Mouse (Mus musculus): ENCODE results near the gene 4932438H23Rik. TPM values are rescaled to one million over a fixed set of nuclear protein-coding genes. Genes with fewer than 3 reads are reported as not detected.

4932438H23Rik gene
- total RNA-seq (2021): 1 to 10 TPM in 1 of 2 experiments, under 1 TPM in 1; 0.89 to 1.1 TPM

DNA sequence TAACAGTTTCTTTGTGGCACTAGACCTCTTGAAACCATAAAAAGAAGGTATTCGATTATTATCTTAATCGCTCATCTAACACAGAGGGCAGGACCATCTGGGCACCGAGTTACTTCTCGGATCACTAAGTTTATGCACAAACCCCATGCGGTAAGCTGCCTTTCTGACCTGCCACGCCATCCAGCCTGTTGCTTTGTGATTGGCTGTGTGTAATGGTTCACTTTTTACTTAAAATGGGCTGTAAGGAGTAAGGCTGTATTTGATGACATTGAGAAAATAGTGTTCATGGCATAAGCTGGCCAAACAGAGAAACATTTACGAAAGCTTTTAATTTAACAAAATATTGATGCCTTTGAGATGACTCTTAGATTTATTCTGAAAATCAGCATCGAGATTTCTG, at the start of gene 4932438H23Rik:
Gene 4932438H23Rik, minus strand, starts transcription at position 101 of the 400 bp plus-strand sequence.
- no peak for DNase-seq (ENCODE audit: extremely low spot score in 1 of 2, low spot score in 1 of 2)

DNA sequence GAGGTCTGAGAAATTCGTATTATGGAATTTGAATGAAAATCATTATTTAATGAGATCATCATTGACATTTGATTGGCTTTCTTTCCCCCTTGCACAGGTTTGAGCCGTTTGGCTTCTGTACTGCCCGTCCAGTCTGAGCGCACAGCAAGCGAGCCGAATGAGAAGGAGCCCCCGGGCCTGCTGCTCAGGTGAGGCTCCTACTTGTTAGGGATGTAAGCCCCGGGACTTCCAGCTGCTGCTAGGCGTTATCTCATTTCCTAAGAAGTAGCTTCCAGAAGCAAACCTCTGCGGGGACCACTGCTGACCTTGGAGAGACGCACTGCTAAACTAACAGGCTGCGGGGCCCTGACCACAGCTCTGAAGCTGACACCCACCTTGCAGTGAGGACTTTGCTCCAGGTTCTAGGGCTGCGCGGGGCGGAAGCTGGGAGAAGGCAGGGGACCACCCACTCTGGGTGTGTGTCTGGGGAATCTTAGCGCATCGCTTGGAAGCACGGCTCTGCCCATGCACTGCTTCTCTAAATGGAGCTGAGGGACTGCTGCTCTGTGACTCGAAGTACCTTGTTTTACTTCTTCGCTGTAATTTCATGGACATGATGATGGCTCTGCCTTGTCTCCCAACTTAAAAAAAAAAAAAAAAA, 46.2 kb upstream of the 4932438H23Rik start:
- DNase-seq (ENCODE audit: extremely low spot score in 1 of 2, low spot score in 1 of 2): no peak

DNA sequence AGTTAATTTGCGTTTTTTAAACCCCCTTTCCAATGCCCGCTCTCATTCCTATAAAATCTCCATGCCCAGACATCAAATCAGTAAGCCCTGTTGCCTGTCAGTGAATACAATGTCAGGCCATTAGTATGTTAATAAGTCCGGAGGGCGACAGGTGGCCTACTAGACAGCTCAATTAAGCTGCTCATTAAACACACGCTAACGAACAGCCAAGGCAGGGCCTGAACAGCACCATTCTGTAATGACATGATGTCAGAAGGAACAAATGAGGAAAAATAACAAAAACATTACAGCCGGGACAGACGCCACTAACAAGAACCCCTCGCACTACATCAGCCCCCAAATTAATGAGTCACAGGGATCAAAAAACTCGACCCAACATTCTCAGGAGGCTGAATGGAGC, 45.5 kb upstream of the 4932438H23Rik start:
- no peak for DNase-seq (ENCODE audit: extremely low spot score in 1 of 2, low spot score in 1 of 2)

DNA sequence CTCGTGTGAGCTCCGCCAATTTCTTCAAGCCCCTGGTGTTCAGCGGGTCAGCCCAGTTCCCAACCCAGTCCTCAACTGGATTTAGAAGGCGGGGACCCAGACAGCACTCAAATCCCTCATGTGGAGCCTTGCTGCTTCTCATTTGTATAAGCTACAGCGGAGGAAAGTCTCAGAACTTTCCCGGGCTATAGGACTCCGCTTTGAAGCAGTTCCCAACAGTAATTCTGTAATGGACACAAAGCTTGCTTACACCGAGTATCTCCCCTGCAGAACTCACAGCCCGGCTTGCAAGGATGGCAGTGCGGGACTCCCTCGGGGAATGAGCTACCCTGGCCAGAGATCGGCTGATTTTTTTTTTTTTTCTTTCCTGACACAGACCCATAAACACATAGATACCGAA, 45.1 kb upstream of the 4932438H23Rik start:
- no peak for DNase-seq (ENCODE audit: extremely low spot score in 1 of 2, low spot score in 1 of 2)

DNA sequence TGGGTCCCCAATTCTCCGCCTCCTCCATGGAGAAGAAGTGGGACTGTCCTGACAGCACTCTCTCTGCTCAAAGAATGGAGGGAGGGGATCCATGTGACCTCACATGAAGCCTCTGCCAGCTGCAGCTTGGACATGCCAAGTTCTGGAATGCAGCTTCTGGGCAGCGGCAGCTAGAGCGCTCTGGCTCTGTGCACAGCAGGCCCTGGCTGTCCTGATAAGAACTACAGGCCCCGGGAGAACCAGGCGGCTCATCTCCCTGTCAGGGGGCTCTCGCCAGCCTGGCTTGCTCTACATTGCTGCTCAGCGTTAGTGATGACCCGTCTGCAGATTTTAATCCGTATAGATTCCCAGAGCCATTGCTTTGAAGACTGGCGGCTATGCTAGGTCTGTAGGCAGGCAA, 44.6 kb upstream of the 4932438H23Rik start:
- DNase-seq (ENCODE audit: extremely low spot score in 1 of 2, low spot score in 1 of 2): no peak

DNA sequence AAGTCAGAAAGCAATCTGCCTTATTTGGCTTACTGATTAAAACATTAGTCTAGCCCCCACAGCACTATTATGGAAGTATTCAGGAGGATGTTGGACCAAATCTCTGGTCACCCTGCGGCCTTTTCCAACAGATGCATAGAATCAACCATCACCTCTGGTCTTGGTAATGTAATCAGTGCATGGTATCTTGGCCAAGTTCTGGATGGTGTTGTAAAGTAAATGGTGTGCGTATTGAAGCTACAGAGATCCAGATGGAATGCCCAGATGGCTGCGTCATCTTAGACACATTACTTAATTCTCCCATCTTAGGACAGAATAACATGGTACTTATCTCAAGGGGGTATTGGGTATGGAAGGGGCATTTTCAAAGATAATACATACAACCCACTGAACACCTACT, 43.8 kb upstream of the 4932438H23Rik start:
- no peak for DNase-seq (ENCODE audit: extremely low spot score in 1 of 2, low spot score in 1 of 2)

DNA sequence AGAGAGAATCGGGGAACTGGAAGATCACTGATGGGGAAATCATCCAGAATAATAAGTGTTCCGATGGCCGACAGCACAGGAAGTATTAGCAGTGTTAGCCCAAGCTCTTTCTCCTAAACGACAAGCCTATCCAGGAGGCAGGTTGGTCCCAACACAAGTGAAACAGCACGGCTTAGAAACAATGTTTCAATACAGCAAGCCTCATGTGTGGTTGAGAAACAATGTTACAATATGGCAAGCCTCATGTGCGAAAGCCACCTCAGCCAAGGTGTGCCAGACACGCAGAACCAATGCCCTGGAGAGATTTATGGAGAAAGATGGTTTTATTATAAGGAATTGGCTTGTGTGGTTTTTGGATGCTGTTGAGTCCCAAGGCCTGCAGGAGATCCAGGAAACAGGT, 43.2 kb upstream of the 4932438H23Rik start:
- DNase-seq (ENCODE audit: extremely low spot score in 1 of 2, low spot score in 1 of 2): no peak

DNA sequence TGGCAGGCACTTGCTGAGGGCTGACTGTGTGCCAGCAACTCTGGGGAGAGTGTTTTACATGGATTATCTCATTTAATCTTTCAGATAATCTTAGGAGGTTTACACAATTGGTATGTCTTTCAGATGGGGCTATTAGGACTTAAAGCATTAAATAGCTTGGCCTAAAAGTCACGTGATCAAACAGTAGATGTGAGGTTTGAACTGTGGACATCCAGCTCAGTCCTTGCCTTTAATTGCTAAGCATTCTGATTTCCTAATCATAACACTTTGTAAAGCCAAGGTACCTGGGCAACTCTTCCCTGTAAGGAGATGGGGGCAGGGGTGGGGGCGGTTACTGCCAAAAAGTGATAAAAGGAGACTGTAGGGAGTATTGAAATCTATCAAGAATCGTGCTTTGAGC, 41.7 kb upstream of the 4932438H23Rik start:
- DNase-seq (ENCODE audit: extremely low spot score in 1 of 2, low spot score in 1 of 2): no peak

DNA sequence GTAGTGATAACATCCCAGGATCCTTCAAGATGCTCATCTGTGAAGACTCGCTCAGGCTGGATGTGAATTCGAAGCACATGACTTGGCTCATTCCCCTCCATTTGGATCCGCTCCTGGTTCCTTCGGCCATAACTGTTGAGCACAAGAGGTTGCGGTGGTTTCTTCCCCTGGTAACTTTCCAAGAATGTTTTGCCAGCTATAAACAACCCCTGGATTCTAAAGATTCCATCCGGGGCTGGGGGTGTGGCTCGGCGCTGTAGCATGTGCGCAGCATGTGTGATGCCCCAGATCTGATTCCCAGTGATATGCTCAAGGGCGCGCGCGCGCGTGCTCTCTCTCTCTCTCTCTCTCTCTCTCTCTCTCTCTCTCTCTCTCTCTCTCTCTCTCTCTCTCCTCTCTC, 35.0 kb upstream of the 4932438H23Rik start:
- DNase-seq (ENCODE audit: extremely low spot score in 1 of 2, low spot score in 1 of 2): no peak

DNA sequence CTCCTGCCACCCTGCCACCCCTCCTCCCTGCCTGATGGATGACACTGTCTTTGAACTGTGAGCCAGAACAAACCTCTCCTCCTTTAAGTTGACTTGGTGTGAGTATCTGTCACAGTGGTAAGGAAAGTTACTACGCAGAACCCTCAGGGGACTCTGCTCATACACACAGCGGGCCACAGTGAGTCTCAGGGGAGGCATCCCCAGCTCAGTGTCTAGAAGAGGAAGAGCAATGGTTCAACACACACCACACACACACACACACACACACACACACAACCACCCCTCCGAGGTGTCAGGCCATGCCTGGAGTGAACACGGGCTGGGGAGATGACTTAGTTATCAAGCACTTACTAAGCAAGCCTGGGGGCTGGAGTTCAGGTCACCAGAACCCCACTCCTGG, 33.5 kb upstream of the 4932438H23Rik start:
- DNase-seq (ENCODE audit: extremely low spot score in 1 of 2, low spot score in 1 of 2): no peak

DNA sequence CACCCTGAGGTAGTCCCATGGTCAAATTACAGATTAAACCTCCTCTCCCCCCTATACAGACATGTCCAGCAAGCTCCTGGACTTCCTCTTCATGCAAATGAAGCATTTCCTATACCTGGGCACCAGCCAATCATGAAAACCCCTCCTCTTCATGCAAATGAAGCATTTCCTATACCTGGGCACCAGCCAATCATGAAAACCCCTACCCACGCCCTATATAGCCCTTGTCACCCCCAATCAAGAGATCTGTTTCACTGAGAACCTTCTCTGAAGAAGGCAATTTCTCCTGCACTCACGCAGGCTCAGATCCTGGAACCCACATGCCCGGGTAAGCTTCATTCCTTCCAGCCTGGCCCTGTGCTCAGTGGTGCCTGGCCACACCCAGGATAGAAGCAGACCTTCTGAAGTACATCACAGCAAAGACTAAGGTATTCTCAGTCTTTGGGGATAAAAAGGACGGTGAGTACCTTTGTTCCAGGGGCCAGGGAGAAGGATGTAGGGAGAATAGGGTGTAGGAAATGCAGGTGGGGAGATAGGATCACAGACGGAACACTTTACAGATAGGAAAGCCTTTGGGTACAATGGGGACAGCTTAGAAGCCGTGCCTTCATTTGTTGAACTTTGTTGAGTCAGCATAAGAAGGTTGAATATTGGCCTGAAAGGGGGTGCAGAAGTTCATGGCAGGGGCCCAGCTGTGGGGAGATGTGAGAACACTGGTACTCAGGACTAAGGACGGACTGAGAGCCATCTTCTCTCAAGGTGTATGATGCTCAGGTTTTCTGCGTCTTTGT, 32.0 kb upstream of the 4932438H23Rik start:
- DNase-seq (ENCODE audit: extremely low spot score in 1 of 2, low spot score in 1 of 2): no peak

DNA sequence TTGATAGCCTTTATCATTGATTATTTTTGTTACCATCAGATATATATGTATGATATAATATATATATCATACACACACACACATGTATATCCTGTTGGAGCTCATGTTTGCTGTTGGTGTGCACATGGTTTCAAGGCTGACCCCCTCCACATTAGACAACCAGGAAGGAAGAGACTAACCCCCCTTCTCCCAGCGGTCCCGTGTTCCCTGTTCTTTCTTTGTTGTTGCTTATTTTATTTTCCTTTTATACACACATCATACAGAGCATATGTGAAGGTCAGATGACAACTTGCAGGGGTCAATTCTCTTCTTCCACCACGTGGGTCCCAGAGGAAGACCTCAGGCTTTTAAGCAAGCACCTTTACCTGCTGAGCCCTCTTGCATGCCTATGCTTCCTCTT, 29.3 kb upstream of the 4932438H23Rik start:
- DNase-seq (ENCODE audit: extremely low spot score in 1 of 2, low spot score in 1 of 2): no peak

DNA sequence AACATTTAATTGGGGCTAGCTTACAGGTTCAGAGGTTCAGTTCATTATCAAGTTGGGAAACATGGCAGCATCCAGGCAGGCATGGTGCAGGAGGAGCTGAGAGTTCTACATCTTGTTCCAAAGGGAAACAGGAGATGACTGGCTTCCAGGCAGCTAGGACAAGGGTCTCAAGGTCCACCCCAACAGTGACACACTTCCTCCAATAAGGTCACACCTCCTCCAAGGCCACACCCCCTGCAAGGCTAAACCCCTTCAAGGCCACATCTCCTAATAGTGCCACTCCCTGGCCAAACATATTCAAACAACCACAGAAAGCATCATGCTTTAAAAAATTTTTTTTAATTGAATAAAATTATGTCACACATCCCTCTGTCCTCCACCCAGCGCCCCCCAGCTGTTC, 28.9 kb upstream of the 4932438H23Rik start:
- DNase-seq (ENCODE audit: extremely low spot score in 1 of 2, low spot score in 1 of 2): no peak

DNA sequence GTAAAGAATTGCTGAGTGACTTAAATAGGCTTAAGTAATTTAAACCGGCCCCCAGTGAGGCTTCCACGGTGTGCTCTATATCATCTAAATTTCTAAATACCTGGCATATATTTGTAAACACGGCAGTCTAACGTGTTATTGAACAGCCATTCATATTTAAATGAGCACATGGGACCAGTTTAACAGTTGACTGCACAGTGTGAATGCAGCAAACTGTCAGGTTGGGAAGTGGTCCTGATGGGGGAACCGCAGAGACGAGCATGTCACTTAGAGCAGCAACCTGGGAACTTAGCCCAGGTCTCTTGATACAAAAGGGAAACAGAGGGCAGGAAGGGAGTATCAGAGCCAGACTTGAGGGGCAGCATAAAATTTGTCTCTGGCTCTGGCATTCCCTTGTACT, 25.0 kb upstream of the 4932438H23Rik start:
- no peak for DNase-seq (ENCODE audit: extremely low spot score in 1 of 2, low spot score in 1 of 2)

DNA sequence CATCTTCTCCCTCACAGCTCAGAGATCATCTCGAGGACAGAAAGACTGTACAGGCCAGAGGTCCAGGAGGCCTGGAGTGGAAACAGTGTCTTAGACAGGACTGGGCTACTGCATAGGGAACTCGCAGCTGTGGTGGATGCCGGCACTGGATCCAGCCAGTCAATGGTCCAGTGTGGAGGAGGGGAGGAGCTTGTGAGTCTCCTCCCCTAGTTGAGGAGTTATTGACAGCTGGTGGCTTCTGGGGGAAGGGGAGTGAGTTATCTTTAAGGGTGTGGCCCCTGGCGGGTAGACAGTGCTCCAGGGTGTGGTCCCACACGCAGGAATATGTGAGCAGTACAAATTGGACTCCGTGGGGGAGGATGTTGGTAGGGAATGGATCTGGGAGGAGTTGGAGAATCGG, 21.8 kb upstream of the 4932438H23Rik start:
- DNase-seq (ENCODE audit: extremely low spot score in 1 of 2, low spot score in 1 of 2): no peak

DNA sequence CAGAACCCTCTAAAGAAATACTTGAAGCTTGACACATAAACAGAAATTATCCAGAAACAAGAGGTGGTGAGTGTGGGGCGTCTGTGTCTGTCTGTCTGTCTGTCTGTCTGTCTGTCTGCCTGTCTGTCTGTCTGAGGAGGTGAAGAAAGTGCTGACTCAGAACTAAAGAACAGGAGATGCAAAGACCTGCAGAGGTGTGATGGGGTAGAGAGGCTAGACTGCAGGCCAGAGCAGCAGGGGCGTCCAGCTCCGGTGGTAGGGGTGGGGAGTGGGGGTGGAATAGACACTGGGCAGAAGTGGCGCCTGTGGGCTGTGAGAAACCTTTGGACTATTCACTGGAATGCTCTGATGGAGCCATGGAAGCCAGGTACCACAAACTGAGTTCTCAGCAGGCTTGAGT, 21.1 kb upstream of the 4932438H23Rik start:
- no peak for DNase-seq (ENCODE audit: extremely low spot score in 1 of 2, low spot score in 1 of 2)

DNA sequence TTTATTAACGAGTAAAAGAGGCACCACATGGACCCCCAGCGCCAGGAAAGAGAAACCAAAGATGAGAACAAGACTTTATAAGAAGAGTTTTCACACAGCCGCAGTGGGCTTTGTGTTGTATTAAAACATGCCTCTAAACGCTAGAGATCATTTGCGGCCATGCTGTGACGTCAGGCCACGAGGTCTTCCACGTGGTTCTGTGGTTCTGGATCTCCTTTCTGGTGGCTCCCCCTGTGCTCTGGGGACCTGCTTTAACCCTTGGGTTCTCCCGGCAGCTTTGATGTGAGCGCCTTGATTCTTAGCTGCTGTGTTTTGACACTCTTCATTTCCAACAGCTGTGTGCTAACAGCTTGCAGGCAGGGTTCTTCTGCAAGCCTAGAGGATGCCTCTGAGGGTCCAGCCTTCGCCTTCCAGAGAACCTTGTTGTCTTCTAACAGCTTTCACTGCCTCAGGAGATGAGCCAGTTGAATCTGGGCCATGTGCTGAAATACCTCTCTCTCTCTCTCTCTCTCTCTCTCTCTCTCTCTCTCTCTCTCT, 16.1 kb upstream of the 4932438H23Rik start:
- DNase-seq (ENCODE audit: extremely low spot score in 1 of 2, low spot score in 1 of 2): no peak

DNA sequence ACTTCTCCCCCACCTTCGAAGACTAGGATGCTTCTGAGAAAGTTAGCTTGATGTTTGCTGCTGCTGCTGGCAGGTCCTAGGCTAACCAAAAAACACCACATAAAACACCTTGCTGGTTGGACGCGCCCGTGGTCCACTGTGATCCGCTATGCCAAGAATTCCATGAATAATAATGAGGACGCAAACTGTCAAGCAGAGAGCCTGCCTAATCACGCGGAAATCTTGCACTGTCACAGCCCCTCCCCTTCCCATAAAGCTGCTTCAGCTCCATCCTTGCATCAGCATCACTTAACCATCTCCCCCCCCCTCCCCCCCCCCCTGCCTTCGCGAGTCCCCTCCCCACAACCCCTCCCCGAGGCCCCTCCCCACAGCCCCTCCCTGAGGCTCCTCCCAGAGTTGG, 12.7 kb upstream of the 4932438H23Rik start:
- DNase-seq (ENCODE audit: extremely low spot score in 1 of 2, low spot score in 1 of 2): no peak

DNA sequence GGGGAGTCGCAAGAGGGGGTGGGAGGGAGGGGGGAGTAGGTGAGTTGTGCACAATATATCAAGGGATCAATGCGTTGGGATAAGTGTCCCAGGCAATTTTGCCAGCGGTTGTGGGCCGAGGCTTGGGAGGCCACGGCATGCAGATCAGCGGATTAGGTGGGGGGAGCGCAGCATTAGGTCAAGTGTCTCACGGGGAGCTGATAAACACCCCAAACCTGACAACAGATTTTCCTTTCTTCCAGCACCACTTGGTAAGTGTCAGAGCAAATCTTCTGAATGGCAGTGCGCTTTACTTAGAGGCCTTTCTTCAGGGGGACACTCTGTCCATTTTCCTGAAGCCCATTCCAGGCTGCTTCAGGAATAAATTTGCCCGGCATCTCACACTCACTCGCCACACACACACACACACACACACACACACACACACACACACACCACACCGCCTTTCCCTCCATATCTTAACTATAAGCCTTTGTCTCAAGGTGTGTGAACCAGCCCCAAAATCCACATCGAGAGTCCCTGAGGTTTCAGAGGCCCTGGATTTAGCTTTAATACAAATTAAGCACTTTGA, 10.6 kb upstream of the 4932438H23Rik start:
- DNase-seq (ENCODE audit: extremely low spot score in 1 of 2, low spot score in 1 of 2): no peak

DNA sequence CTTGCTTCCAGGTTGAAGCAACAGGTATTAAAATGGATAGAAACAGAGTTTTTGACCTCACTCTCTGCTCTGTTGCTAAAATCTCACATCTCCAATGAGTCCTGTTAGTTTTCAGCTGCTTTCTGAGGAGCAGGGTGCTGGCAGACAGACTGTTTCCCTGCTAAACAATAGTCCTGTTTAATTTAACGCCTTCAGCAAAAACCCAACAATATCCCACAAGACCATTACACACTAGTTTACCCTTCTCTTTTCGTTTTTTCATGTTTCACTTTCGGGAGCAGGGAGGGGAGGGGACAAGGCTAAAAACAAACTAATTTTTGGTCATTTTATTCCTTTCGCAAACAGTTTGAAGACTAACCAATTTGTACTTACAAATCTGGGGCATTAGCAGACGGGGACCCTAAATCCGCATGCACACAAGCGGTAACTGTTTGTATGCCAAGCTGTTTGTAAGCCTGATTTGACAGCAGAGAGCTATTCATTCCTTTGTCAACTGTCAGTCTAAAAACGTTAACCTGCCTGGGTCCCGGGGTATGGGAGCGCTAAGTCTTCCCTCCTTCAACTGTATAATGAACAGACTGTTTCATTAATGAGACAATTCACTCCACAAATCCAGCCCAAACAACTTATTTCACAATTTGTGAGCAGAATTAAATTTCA, 10.0 kb upstream of the 4932438H23Rik start:
- DNase-seq (ENCODE audit: extremely low spot score in 1 of 2, low spot score in 1 of 2): no peak

DNA sequence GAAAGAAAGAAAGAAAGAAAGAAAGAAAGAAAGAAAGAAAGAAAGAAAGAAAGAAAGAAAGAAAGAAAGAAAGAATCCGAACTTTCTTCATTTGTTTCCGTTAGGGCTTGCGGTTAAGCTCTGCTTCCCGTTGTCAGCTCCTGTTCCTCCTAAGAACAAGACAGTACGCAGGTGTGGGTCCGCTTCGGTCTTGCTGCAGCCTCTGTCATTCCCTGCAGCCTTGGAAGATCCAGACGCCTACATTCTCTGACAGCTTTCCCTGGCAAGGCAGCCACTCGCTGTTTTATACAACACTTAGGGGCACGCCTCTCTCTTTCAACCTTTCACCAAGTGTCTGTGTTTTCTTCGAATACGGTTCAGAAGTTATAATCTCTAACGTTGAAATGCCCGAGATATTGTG, 8.5 kb upstream of the 4932438H23Rik start:
- DNase-seq (ENCODE audit: extremely low spot score in 1 of 2, low spot score in 1 of 2): no peak

Data from layer of hippocampus, postnatal 25 days (tissue).